Mouse (Mus musculus) embryo, embryonic 10 days (tissue): ENCODE data around the gene Ssh2.
A peak's percentile ranks its signal among the peaks of the same experiment; 100 is the strongest.
"Not testable (repeated sequence)": the region's sequence is repeated elsewhere in the genome, so short reads cannot be mapped to it uniquely, and the experiment has no call there.

Source experiments
- DNase-seq: peaks from one replicate; pipeline ENCODE4 v3.0.0-alpha.2; 2015; ENCODE audit warnings: low spot score

The Ssh2 gene

GRCm38 (mm10) chr11:77231514-77231913 lies 15.4 kb downstream of the Ssh2 start:
- DNase-seq = no peak

- no peak for DNase-seq
These were observed 19.2 kb downstream of the Ssh2 start for GRCm38 (mm10) chr11:77235267-77235666.

GRCm38 (mm10) chr11:77239658-77240345 lies 23.7 kb downstream of the Ssh2 start:
- no peak for DNase-seq

GRCm38 (mm10) chr11:77240466-77241246 lies 24.6 kb downstream of the Ssh2 start:
- no peak for DNase-seq

GRCm38 (mm10) chr11:77242912-77243311 lies 26.8 kb downstream of the Ssh2 start:
- peak; percentile 51 for DNase-seq

- no peak for DNase-seq
These were observed 36.7 kb downstream of the Ssh2 start for GRCm38 (mm10) chr11:77252826-77253225.

- DNase-seq = no peak
These were observed 43.4 kb downstream of the Ssh2 start for GRCm38 (mm10) chr11:77259441-77259840.

GRCm38 (mm10) chr11:77267401-77267800 lies 51.3 kb downstream of the Ssh2 start:
- no peak for DNase-seq

GRCm38 (mm10) chr11:77276000-77276399 lies 59.9 kb downstream of the Ssh2 start:
- DNase-seq = no peak

GRCm38 (mm10) chr11:77278538-77278937 lies 62.5 kb downstream of the Ssh2 start:
- DNase-seq = not testable (repeated sequence)

GRCm38 (mm10) chr11:77280219-77280618 lies 64.1 kb downstream of the Ssh2 start:
- DNase-seq = no peak

GRCm38 (mm10) chr11:77291447-77291846 lies 75.4 kb downstream of the Ssh2 start:
- no peak for DNase-seq

GRCm38 (mm10) chr11:77293673-77294072 lies 77.6 kb downstream of the Ssh2 start:
- not testable (repeated sequence) for DNase-seq

GRCm38 (mm10) chr11:77297246-77297645 lies 81.2 kb downstream of the Ssh2 start:
- peak; percentile 34 for DNase-seq

GRCm38 (mm10) chr11:77307205-77307604 lies 91.1 kb downstream of the Ssh2 start:
- no peak for DNase-seq

- DNase-seq = peak; percentile 81
These were observed 92.4 kb downstream of the Ssh2 start for GRCm38 (mm10) chr11:77308533-77308932.

- DNase-seq = peak; percentile 13
These were observed 101.8 kb downstream of the Ssh2 start for GRCm38 (mm10) chr11:77317721-77318477.

GRCm38 (mm10) chr11:77318478-77319118 lies 102.5 kb downstream of the Ssh2 start:
- no peak for DNase-seq

- no peak for DNase-seq
These were observed 105.1 kb downstream of the Ssh2 start for GRCm38 (mm10) chr11:77321214-77321613.

GRCm38 (mm10) chr11:77330529-77330928 lies 114.4 kb downstream of the Ssh2 start:
- DNase-seq = no peak

- DNase-seq = no peak
These were observed 131.2 kb downstream of the Ssh2 start for GRCm38 (mm10) chr11:77347273-77347672.

GRCm38 (mm10) chr11:77348142-77348741 lies 132.2 kb downstream of the Ssh2 start:
- DNase-seq = peak; percentile 82
